Mouse (Mus musculus) CH12.LX (cell line): ENCODE data around the gene Adpgk. TPM values are rescaled to one million over a fixed set of nuclear protein-coding genes. Genes with fewer than 3 reads are reported as not detected.

Experiments used
- DNase-seq: peaks from one replicate; pipeline ENCODE4 v3.0.0-alpha.2; 2013; ENCODE audit errors: extremely low read depth
- H3K27ac ChIP-seq: 2 replicates; pipeline ENCODE4 v1.5.1; 2012; ENCODE audit warnings: low read depth, mild to moderate bottlenecking, control low read depth, moderate library complexity; ENCODE audit not compliant: insufficient read depth
- H3K27me3 ChIP-seq: replicated peaks from 2 replicates; pipeline ENCODE3; 2012; ENCODE audit warnings: inconsistent platforms
- H3K36me3 ChIP-seq, 2 experiments: replicated peaks in 1 of 2; 2 replicates each; pipeline versions ENCODE3 to v1.6.1; 2012; ENCODE audit warnings: inconsistent platforms in 1 of 2, low read length in 1 of 2, mild to moderate bottlenecking in 1 of 2, mixed read lengths in 1 of 2, moderate library complexity in 1 of 2; ENCODE audit not compliant: control insufficient read depth in 1 of 2, insufficient read depth in 1 of 2
- H3K4me1 ChIP-seq, 2 experiments: 2 replicates each; pipeline ENCODE4 v1.6.1; 2012; ENCODE audit warnings: inconsistent platforms in 1 of 2, moderate library complexity in 1 of 2; ENCODE audit not compliant: insufficient read depth in 2 of 2, control insufficient read depth in 1 of 2
- H3K4me2 ChIP-seq: 2 replicates; pipeline ENCODE4 v1.6.1; 2012; ENCODE audit warnings: low read depth, mild to moderate bottlenecking, control low read depth; ENCODE audit not compliant: poor library complexity, insufficient read depth, severe bottlenecking
- H3K4me3 ChIP-seq, 3 experiments: fragments of 150-350 bp in 1 of 3; sonication (generic) in 1 of 3; replicated peaks in 1 of 3; 2 replicates each; pipeline versions ENCODE3 to v1.5.1; 2011 to 2012; ENCODE audit warnings: low read depth in 2 of 3, low read length in 2 of 3, mild to moderate bottlenecking in 2 of 3, moderate library complexity in 2 of 3, control low read depth in 1 of 3, improper control_type of control experiment in 1 of 3, inconsistent platforms in 1 of 3, mixed read lengths in 1 of 3; ENCODE audit not compliant: poor library complexity in 1 of 3
- H3K79me2 ChIP-seq: replicated peaks from 2 replicates; pipeline ENCODE4 v1.6.1; 2012; ENCODE audit warnings: mild to moderate bottlenecking, moderate library complexity; ENCODE audit not compliant: control insufficient read depth, poor library complexity, insufficient read depth, severe bottlenecking; ENCODE audit errors: extremely low read depth
- H3K9ac ChIP-seq: 2 replicates; pipeline ENCODE4 v1.6.1; 2012; ENCODE audit warnings: low read depth, mild to moderate bottlenecking, control low read depth, moderate library complexity; ENCODE audit not compliant: insufficient read depth
- H3K9me3 ChIP-seq: replicated peaks from 2 replicates; pipeline ENCODE3; 2012; ENCODE audit warnings: low read length, inconsistent platforms, mixed read lengths
- CHD1 ChIP-seq: IDR thresholded peaks from 2 replicates; pipeline ENCODE4 v1.6.1; 2012; ENCODE audit warnings: low read depth, low read length, improper control_type of control experiment, inconsistent platforms
- CHD2 ChIP-seq: IDR thresholded peaks from 2 replicates; pipeline ENCODE4 v1.6.1; 2011; ENCODE audit warnings: low read length, improper control_type of control experiment
- E2F4 ChIP-seq: IDR thresholded peaks from 2 replicates; pipeline ENCODE4 v1.6.1; 2011; ENCODE audit warnings: low read depth, low read length, improper control_type of control experiment; ENCODE audit not compliant: insufficient replicate concordance
- GABPA ChIP-seq: IDR thresholded peaks from 2 replicates; pipeline ENCODE4 v1.6.1; 2012; ENCODE audit warnings: low read depth, low read length, improper control_type of control experiment, inconsistent platforms; ENCODE audit not compliant: insufficient replicate concordance
- IRF4 ChIP-seq: IDR thresholded peaks from 2 replicates; pipeline ENCODE4 v1.6.1; 2014; ENCODE audit warnings: low read depth, mild to moderate bottlenecking, inconsistent platforms, low read length, improper control_type of control experiment
- MAX ChIP-seq: IDR thresholded peaks from 2 replicates; pipeline ENCODE4 v1.6.1; 2011; ENCODE audit warnings: low read length, improper control_type of control experiment
- MAZ ChIP-seq: IDR thresholded peaks from 2 replicates; pipeline ENCODE4 v1.6.1; 2012; ENCODE audit warnings: low read depth, mild to moderate bottlenecking, inconsistent platforms, low read length, improper control_type of control experiment, moderate library complexity
- MEF2A ChIP-seq: IDR thresholded peaks from 2 replicates; pipeline ENCODE4 v1.6.1; 2014; ENCODE audit warnings: low read depth, mild to moderate bottlenecking, inconsistent platforms, low read length, improper control_type of control experiment, borderline replicate concordance
- MXI1 ChIP-seq: IDR thresholded peaks from 2 replicates; pipeline ENCODE4 v1.6.1; 2011; ENCODE audit warnings: mild to moderate bottlenecking, low read depth, low read length, improper control_type of control experiment
- MYC ChIP-seq: IDR thresholded peaks from 2 replicates; pipeline ENCODE4 v1.6.1; 2011; ENCODE audit warnings: low read depth, mild to moderate bottlenecking, improper control_type of control experiment, low read length
- NELFE ChIP-seq: IDR thresholded peaks from 2 replicates; pipeline ENCODE4 v1.6.1; 2011; ENCODE audit warnings: low read depth, low read length, improper control_type of control experiment
- NRF1 ChIP-seq: IDR thresholded peaks from 2 replicates; pipeline ENCODE4 v1.6.1; 2014; ENCODE audit warnings: low read depth, mild to moderate bottlenecking, inconsistent platforms, low read length, improper control_type of control experiment, moderate library complexity
- POLR2A ChIP-seq: IDR thresholded peaks from 2 replicates; pipeline ENCODE4 v1.6.1; 2011; ENCODE audit warnings: low read depth, mild to moderate bottlenecking, improper control_type of control experiment, low read length
- POLR2AphosphoS2 ChIP-seq: IDR thresholded peaks from 2 replicates; pipeline ENCODE4 v1.6.1; 2011; ENCODE audit warnings: low read depth, low read length, improper control_type of control experiment
- RAD21 ChIP-seq: IDR thresholded peaks from 2 replicates; pipeline ENCODE4 v1.6.1; 2011; ENCODE audit warnings: low read depth, mild to moderate bottlenecking, low read length, improper control_type of control experiment, moderate library complexity
- SMC3 ChIP-seq: IDR thresholded peaks from 2 replicates; pipeline ENCODE4 v1.6.1; 2011; ENCODE audit warnings: low read depth, low read length, improper control_type of control experiment
- TBP ChIP-seq: conservative IDR thresholded peaks from 2 replicates; pipeline ENCODE4 v1.6.1; 2011; ENCODE audit warnings: low read depth, low read length, improper control_type of control experiment
- UBTF ChIP-seq: IDR thresholded peaks from 2 replicates; pipeline ENCODE4 v1.6.1; 2012; ENCODE audit warnings: low read depth, mild to moderate bottlenecking, inconsistent platforms, low read length, improper control_type of control experiment, moderate library complexity
- USF1 ChIP-seq: IDR thresholded peaks from 2 replicates; pipeline ENCODE4 v1.6.1; 2014; ENCODE audit warnings: low read depth, mild to moderate bottlenecking, inconsistent platforms, low read length, improper control_type of control experiment
- USF2 ChIP-seq: conservative IDR thresholded peaks from 2 replicates; pipeline ENCODE4 v1.6.1; 2011; ENCODE audit warnings: low read depth, low read length, improper control_type of control experiment
- ZKSCAN1 ChIP-seq: IDR thresholded peaks from 2 replicates; pipeline ENCODE4 v1.6.1; 2012; ENCODE audit warnings: low read depth, inconsistent platforms, low read length, improper control_type of control experiment, borderline replicate concordance
- ZNF384 ChIP-seq: IDR thresholded peaks from 2 replicates; pipeline ENCODE4 v1.6.1; 2012; ENCODE audit warnings: low read depth, low read length, improper control_type of control experiment, inconsistent platforms
- dilution Hi-C: fragments of 300-500 bp; cut with MboI; formaldehyde crosslinking; loops from 2 replicates; pipeline ENCODE4 v1.14.3; 2020; ENCODE audit warnings: low sequenced_read_pairs; ENCODE audit not compliant: extremely low pct_unique_long_range_greater_than_20kb, extremely low pct_ligation_motif_present
- in situ Hi-C: fragments of 300-500 bp; cut with MboI; formaldehyde crosslinking; loops from 3 replicates; pipeline ENCODE4 v1.14.3; 2019; ENCODE audit warnings: low sequenced_read_pairs, low pct_ligation_motif_present, low pct_unique_long_range_greater_than_20kb, mixed read lengths
- polyA plus RNA-seq: library from polyadenylated mRNA; unstranded; fragments of >175 nt; gene quantifications from 2 replicates; pipeline ENCODE4 v1.2.1, GENCODE M21; 2012; ENCODE audit warnings: low read depth; ENCODE audit not compliant: insufficient read length
- total RNA-seq, 2 experiments: library from RNA; depleted of rRNA; stranded (reverse); fragments of 300-350 nt in 1 of 2; fragments of >200 nt in 1 of 2; gene quantifications; 2 replicates each; pipeline ENCODE4 v1.2.3; 2012 to 2014

Adpgk gene
- total and polyA plus RNA-seq, 3 experiments = 45.2 to 57.4 (median 48.4) TPM

DNA sequence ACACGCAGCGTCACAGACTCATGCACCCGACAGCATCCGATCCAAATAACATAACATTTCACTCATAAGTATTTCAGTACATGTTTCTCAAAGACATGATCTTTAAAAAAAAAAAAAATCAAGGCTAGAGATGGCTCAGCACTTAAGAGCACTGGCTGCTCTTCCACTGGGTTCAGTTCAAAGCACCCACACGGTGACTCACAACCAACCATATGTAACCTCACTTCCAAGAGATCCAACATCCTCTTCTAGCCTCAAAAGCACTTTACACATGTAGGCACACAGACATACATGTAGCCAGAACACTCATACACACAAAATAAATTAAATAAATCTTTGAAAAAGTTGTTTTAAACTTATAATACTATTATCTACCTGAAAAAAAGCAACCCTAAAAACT, 46.5 kb downstream of the Adpgk start:
- no peak for DNase-seq
- no peaks in the 10 kb centered on the region for H3K27me3 ChIP-seq
- H3K27ac ChIP-seq = no peak overlapping the region
- no peak overlapping the region for H3K9ac ChIP-seq
- H3K36me3 ChIP-seq = peaks cover 9 to 18% of the 10 kb centered on the region in 2 experiments
- dilution Hi-C loops (no loop called here), in situ Hi-C loops (no loop called here)
- no peak for TF ChIP-seq MAX
- TF ChIP-seq POLR2A = no peak
- TF ChIP-seq UBTF = no peak
- no peak for TF ChIP-seq SMC3
- no peak for TF ChIP-seq IRF4
- TF ChIP-seq NRF1 = no peak
- TF ChIP-seq USF1 = no peak
- TF ChIP-seq USF2 = no peak
- no peak for TF ChIP-seq POLR2AphosphoS2
- no peaks in the 10 kb centered on the region for H3K9me3 ChIP-seq
- peaks cover 0 to 13% of the 10 kb centered on the region in 2 experiments; a peak in 2 of 4 replicates for H3K4me1 ChIP-seq
- H3K4me3 ChIP-seq = no peak overlapping the region
- peaks cover 2% of the 10 kb centered on the region; the same call in 1 of the 2 replicates for H3K79me2 ChIP-seq
- no peak overlapping the region for H3K4me2 ChIP-seq

DNA sequence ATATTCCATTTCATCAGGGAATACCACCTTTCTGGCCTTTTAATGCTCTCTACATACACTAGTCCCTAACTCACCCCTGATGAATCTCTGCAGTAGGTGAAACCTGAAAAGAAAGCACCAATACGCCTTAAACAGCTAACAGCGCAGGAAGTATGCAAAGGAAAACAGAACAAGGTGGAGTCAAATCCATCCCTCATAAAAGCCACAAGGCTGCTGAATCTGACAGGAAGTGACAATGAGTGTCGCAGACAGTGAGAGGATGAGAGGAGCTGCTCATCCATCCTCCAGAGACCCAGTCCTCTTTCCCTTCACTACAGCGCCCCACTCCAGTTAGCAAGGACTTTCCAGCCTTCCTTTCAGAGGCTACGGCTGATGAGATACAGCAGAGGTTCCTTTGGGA, 47.1 kb downstream of the Adpgk start:
- DNase-seq = peak; percentile 35
- Histone ChIP-seq H3K9me3 (no peaks in the 10 kb centered on the region), H3K9ac (no peak overlapping the region), H3K4me2 (no peak overlapping the region), H3K79me2 (peaks cover 2% of the 10 kb centered on the region; the same call in 1 of the 2 replicates), H3K36me3 (peaks cover 4 to 13% of the 10 kb centered on the region in 2 experiments), H3K4me3 (no peak overlapping the region), H3K27ac (no peak overlapping the region), H3K4me1 (peaks cover 0 to 13% of the 10 kb centered on the region in 2 experiments; a peak in 2 of 4 replicates), H3K27me3 (no peaks in the 10 kb centered on the region)
- in situ Hi-C loops (no loop called here), dilution Hi-C loops (no loop called here)
- TF ChIP-seq E2F4 = no peak
- TF ChIP-seq MAX = no peak
- TF ChIP-seq MEF2A = no peak
- TF ChIP-seq TBP = 0 out of 2 replicates have a peak, but pooled peaks have one; percentile 18
- no peak for TF ChIP-seq MXI1
- TF ChIP-seq USF1 = no peak

DNA sequence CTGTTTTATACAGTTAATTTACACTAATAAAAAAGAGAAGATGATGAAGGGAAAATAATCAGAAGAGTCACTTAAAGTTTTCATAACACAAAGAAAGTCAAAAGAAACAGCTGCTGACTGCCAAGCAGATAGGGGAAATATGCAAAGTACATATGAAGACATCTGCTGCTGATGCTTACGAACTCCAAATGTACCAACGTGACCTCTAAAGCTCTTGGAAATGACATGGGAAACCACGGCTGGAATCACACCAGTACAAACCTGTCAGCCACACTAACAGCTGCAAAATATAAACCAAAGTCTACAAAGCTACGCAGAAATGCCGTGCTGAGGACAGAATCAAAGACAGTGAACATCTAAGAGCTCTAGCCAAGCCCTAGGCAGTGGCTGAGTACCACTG, 47.7 kb downstream of the Adpgk start:
- H3K79me2 ChIP-seq = peaks cover 2% of the 10 kb centered on the region; the same call in 1 of the 2 replicates
- no peak overlapping the region for H3K27ac ChIP-seq
- H3K4me1 ChIP-seq = peaks cover 0 to 13% of the 10 kb centered on the region in 2 experiments; a peak in 2 of 4 replicates
- no peak overlapping the region for H3K4me2 ChIP-seq
- no peak overlapping the region for H3K9ac ChIP-seq
- no peak for DNase-seq
- no peaks in the 10 kb centered on the region for H3K9me3 ChIP-seq
- in situ Hi-C loops (no loop called here), dilution Hi-C loops (no loop called here)
- TF ChIP-seq IRF4 = no peak
- no peak for TF ChIP-seq USF2
- TF ChIP-seq MEF2A = no peak
- no peak for TF ChIP-seq ZKSCAN1
- TF ChIP-seq NELFE = no peak
- no peak for TF ChIP-seq GABPA
- TF ChIP-seq CHD2 = no peak
- TF ChIP-seq RAD21 = no peak
- TF ChIP-seq MAZ = no peak
- TF ChIP-seq MYC = no peak
- TF ChIP-seq POLR2AphosphoS2 = no peak
- TF ChIP-seq ZNF384 = no peak
- no peak for TF ChIP-seq CHD1
- no peak for TF ChIP-seq USF1
- TF ChIP-seq E2F4 = no peak
- TF ChIP-seq, all 38 proteins: peak for 0
- no peak overlapping the region for H3K4me3 ChIP-seq
- H3K36me3 ChIP-seq = peaks cover 2 to 12% of the 10 kb centered on the region in 2 experiments
- H3K27me3 ChIP-seq = no peaks in the 10 kb centered on the region
